Mouse (Mus musculus) lung, adult 2 months (tissue): ENCODE measurements around the gene Olfr522.

Experiments
- CTCF ChIP-seq: fragments of 200-500 bp; IDR thresholded peaks from 2 replicates; pipeline ENCODE4 v1.5.1; 2011; ENCODE audit warnings: mild to moderate bottlenecking, low read length, control low read depth; ENCODE audit not compliant: insufficient read depth
- POLR2A ChIP-seq: fragments of 200-500 bp; IDR thresholded peaks from 2 replicates; pipeline ENCODE4 v1.6.1; 2011; ENCODE audit warnings: low read depth, mild to moderate bottlenecking, control low read depth, low read length, borderline replicate concordance; ENCODE audit errors: extremely low read depth

DNA sequence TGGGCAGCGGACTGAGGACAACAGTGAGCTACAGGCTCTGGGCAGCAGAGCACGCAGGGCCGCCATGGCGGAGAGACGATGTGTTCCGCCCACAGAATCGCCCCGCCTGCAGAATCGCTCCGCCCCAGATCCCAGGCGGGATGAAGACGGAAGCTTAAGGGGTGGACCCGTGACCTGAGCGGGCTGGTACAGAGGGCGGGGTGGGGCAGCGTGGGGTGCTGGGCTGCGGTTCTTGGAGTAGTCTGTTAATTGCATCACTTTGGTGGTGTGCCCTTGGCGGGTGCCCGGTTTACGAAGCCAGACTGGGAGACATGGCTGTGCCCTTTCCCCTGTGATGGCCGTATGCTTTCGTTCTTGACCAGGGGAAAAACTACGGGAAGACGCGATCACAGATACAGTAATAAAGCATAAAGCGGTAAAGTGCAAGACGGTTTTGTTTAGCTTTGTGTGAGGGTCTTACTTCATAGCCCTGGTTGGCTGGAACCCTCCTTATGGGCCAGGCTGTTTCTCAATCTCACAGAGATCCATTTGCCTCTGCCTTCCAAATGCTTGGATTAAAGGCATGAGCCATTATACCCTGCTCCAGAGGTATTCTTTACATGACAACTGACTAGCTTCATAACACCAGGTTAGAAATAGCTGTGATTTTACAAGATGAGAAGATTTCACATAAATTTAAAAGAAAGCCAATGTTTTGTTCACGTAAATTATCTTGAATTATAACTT is 48.1 kb downstream of the Olfr522 start, which contains the start of gene Echs1:
- peak; percentile 83; the same call in 1 of the 2 replicates for TF ChIP-seq POLR2A
- no peak for TF ChIP-seq CTCF
